Mouse (Mus musculus): Measurements from ENCODE around the gene Acvr1b. TPM values are rescaled to one million over a fixed set of nuclear protein-coding genes. Genes with fewer than 3 reads are reported as not detected.

The Acvr1b gene
- total RNA-seq (2021) (10 to 100 TPM in 1 of 2 experiments, 1 to 10 TPM in 1; 5.2 to 10.0 TPM), polyA plus RNA-seq (2012; rRNA removed) (10.1 and 11.2 TPM in 2 replicates)
- long read RNA-seq, partial matches to known transcripts = 0 of 2 reads
- long read RNA-seq, other reads (novel, unspliced or antisense) = 2 of 2 reads

- DNase-seq = peak; percentile 97
Measured at GRCm38 (mm10) chr15:101173421-101174211, at the start of gene Acvr1b. Gene Acvr1b (plus strand): TSS chr15:101174067.

GRCm38 (mm10) chr15:101125561-101125960 lies 48.3 kb upstream of the Acvr1b start:
- DNase-seq = no peak

- no peak for DNase-seq
Measured at GRCm38 (mm10) chr15:101126876-101127544, 46.9 kb upstream of the Acvr1b start.

- peak; percentile 45 for DNase-seq
Measured at GRCm38 (mm10) chr15:101128181-101129089, 45.4 kb upstream of the Acvr1b start, which contains the start of gene Acvrl1. Gene Acvrl1 (plus strand): TSS chr15:101128522.

- no peak for DNase-seq
Measured at GRCm38 (mm10) chr15:101129412-101129811, 44.5 kb upstream of the Acvr1b start.

- no peak for DNase-seq
Measured at GRCm38 (mm10) chr15:101131498-101131897, 42.4 kb upstream of the Acvr1b start.

GRCm38 (mm10) chr15:101132041-101132440 lies 41.8 kb upstream of the Acvr1b start:
- DNase-seq = no peak

GRCm38 (mm10) chr15:101132761-101133160 lies 41.1 kb upstream of the Acvr1b start:
- DNase-seq = no peak

- DNase-seq = peak; percentile 34
Measured at GRCm38 (mm10) chr15:101133993-101134704, 39.7 kb upstream of the Acvr1b start.

- no peak for DNase-seq
Measured at GRCm38 (mm10) chr15:101135405-101135804, 38.5 kb upstream of the Acvr1b start.

GRCm38 (mm10) chr15:101137455-101137854 lies 36.4 kb upstream of the Acvr1b start:
- DNase-seq = no peak

GRCm38 (mm10) chr15:101138675-101139074 lies 35.2 kb upstream of the Acvr1b start:
- no peak for DNase-seq

GRCm38 (mm10) chr15:101139885-101140284 lies 34.0 kb upstream of the Acvr1b start:
- no peak for DNase-seq

GRCm38 (mm10) chr15:101140587-101140986 lies 33.3 kb upstream of the Acvr1b start:
- DNase-seq = no peak

GRCm38 (mm10) chr15:101141061-101141541 lies 32.8 kb upstream of the Acvr1b start:
- peak; percentile 78 for DNase-seq

GRCm38 (mm10) chr15:101142672-101143071 lies 31.2 kb upstream of the Acvr1b start:
- no peak for DNase-seq

- DNase-seq = peak; percentile 65
Measured at GRCm38 (mm10) chr15:101143494-101143893, 30.4 kb upstream of the Acvr1b start.

- DNase-seq = no peak
Measured at GRCm38 (mm10) chr15:101144176-101144575, 29.7 kb upstream of the Acvr1b start.

GRCm38 (mm10) chr15:101144779-101145178 lies 29.1 kb upstream of the Acvr1b start:
- DNase-seq = no peak

GRCm38 (mm10) chr15:101145424-101146099 lies 28.3 kb upstream of the Acvr1b start:
- DNase-seq = peak; percentile 96
